Mouse (Mus musculus) right cerebral cortex, adult 2 months (tissue): ENCODE data around the gene Khdc4.

ENCODE experiments used
- DNase-seq, 2 experiments: peaks; one replicate each; pipeline ENCODE4 v3.0.0; 2021 to 2022; ENCODE audit warnings: low spot score in 2 of 2

Gene Khdc4

GRCm38 (mm10) chr3:88684980-88685941, at the start of gene Khdc4:
Khdc4 (plus strand) TSS chr3:88685803.
- peak; percentile 95 to 97 for DNase-seq

DNA sequence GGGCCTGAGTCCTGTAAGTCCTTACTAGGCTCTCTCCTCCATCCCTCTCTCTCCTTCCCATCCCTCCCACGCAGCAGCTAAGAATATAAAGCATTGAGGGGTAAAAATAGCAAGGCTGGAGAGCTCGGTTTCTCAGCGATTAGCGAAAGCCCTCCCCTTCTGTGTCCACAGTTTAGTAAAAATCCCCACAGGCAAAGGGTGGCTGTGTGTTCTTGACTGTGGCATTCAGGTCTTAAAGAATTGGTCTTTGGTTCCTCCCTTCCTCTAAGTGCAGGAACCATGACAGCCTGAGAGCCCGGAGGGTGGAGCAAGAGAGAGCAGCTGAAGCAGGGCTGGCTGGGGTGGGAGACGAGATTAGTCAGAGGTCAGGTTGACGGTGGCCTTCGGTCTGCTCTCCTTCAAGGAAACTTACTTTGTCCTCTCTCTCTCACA, 49.0 kb upstream of the Khdc4 start:
- peak in 1 of 2 experiments; percentile 48 for DNase-seq

DNA sequence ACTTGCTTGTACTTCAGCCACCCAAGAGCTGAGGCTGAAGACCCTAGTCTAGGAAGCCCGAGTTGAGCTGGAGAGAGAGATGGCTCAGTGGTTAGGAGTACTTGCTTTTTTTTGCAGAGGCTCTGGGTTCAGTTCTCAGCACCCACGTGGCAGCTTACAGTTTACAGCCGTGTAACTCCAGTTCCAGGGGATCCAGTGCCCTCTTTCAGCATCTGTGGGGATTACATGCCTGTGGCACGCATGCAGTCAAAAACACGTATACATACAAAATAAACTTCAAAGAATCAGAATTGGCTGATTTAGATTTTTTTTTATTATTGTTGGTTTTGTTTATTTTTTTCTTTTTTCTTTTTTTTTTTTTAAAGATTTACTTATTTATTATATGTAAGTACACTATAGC, 48.5 kb upstream of the Khdc4 start:
- DNase-seq = no peak

DNA sequence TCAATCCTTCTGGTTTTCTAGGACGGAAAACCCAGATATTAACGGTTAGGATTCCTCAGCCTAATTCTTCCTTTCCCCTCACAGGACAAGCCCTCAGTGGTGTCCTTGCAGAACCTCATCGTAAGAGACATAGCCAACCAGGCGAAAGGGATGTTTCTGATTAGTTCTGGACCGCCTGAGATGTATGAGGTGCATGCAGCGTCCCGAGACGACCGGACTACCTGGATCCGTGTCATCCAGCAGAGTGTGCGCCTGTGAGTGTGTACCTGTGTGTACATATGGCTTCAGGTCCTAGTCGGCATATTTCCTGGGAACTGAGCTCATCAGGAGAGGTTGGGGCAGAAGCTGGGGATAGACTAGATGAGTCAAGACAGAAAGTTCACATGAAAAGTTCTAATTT, 46.4 kb upstream of the Khdc4 start:
- DNase-seq = no peak

GRCm38 (mm10) chr3:88640676-88641075, 44.9 kb upstream of the Khdc4 start:
- DNase-seq = peak in 1 of 2 experiments; percentile 62

DNA sequence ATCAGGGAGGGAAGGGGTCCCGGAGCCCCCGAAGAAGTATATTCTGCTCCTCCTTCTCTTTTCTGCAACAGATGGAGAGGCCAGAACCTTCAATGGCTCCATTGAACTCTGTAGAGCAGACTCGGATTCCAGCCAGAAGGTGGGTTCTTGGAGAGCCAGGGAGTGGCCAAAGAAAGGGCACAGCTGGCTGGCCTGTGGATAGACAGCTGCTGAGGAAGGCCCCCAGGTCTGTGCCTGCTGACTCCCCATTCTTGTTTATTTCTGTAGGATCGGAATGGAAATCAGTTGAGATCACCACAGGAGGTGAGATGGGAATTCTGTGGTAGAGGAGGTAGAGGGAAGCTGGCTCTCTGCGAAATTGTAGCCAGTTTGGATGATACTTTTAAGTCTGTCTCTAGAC, 42.5 kb upstream of the Khdc4 start:
- DNase-seq = no peak

DNA sequence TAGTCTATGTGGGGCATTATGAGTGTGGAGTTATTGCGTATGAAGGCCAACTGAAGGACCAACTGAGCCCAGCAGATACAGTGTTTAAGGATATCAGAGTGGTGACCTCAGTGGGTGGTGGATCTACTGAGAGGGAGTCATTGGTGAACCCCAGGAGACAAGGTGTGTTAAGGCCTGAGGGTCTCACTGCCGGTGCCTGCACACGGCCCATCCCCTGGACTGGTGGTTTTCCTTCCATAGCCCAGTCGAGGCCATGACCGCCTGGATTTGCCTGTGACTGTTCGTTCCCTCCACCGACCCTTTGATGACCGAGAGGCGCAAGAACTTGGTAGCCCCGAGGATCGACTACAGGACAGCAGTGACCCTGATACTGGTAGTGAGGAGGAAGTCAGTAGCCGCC, 39.7 kb upstream of the Khdc4 start:
- DNase-seq = no peak

DNA sequence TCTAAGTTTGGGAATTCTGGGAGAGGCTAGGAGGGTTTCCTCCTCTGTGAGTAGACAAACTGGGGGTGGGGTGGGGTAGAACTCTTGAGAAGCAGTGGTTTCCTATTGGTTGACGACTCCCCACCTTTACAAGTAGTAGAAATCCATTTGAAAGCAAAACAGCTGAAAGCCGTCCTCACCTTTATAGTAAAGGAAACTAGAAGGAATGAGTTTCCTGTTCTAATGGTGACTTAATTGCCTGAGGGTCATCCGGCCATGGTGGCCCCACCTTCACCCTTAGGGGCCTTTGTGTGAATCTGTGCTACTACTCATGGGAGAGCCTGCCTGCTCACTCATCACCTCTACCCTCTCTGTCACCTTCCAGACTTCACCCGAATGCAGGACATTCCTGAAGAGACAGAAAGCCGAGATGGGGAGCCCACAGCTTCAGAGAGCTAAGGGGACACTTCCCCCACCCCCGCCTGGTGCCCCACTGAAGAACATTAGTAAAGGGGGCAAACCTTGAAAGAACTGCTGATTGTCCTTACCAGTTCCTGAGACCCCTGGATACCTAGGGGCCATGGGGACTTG, 39.1 kb upstream of the Khdc4 start:
- no peak for DNase-seq

GRCm38 (mm10) chr3:88647076-88647475, 38.5 kb upstream of the Khdc4 start:
- no peak for DNase-seq

DNA sequence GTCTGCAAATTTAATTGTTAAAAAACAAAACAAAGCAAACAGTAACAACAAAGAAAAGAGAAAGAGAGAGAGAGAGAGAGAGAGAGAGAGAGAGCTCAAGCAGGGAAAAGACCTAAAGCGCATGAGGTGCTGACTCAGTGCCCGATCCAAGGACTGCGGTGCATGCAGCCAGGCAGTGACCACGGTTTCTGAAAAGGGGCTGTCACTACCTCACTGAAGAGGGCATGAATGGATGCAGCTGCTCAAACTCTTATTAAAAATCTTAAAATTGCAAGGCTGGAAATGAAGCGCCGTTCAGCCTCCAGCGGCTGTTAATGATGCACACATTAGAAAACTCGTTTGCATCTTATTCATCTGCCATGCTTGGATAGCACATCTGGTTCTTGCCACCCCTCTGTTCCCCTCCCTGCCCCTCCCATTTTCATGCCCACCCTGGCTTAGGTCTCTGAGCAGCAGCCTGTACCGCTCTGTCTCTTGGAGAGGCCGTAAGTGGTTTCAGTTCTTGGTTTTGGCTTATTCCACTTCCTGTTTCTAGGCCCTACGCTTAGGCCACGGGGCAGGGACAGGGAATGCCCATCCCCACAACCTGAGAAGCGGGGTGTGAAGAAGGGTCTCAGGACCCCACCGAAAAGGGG, 37.7 kb upstream of the Khdc4 start:
- no peak for DNase-seq

DNA sequence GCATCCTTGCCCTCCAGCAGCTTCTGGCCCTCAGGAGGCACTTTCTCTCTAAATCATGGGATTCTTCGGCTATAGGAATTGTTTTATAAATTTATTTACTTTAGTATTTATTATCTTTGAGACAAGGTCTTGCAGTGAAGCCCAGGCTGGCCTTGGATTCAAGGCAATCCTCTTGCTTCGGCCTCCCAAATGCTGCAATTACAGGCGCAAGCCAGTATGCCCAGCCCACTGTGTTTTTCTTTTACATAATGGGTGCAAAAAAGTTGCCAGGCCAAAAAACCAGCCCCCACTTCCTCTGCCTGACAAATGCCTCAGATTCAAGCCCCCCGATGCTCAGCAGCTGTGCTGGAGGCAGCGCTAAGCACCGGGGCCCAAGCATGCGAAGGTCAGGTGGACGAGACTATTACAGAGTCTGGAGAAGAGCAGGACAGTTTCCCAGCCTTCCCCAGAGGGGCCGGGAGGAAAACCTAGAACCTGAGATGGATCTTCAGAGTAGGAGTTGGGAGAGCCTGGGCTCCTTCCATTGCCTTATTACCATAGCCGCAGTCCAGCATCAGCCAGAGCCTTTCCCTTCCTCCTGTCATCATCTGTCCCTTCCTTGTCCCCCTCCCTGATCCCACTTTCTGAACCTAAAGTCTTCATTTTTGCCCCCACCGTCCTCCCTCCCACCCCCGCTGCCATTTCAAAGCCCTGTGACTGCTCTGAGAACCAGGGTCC, 37.0 kb upstream of the Khdc4 start:
- DNase-seq = no peak

DNA sequence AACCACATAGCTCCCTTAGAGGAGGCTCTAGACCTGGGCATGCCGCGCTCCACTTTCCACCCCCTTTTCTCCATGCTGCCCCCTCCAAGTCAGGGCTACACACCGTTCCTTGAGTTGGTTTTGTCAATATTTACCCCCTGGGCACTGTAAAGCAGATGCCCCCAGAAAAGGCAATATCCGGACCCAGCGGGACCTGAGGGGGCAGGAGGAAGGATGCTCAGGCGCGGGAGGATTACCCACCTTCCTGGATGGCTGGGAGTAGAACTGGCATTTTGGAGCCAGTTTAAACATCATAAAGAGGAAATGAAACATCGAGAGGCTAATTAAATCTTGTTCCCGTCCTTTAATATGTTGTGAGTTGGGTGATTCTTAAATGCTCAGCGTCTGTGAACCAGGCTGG, 36.4 kb upstream of the Khdc4 start:
- no peak for DNase-seq

DNA sequence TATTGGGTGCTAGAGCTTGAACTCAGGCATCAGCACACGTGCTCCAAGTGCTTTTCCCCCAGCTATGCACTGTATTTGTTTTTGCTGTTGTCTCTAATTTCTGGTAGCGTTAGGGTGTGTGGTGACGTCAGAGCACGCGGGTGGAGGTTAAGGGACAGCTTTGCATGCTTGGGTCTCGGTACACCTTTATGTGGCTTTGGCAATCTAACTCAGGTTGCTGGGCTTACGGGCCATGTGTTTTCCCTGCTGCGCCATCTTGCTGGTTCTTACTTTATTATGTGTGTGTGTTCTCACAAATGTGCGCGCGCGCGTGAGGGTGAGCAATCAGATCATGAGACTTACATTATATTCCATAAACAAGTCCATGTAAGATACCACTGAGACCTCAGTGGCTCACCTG, 35.6 kb upstream of the Khdc4 start:
- DNase-seq = no peak

GRCm38 (mm10) chr3:88650713-88651504, 34.7 kb upstream of the Khdc4 start:
- DNase-seq = no peak

DNA sequence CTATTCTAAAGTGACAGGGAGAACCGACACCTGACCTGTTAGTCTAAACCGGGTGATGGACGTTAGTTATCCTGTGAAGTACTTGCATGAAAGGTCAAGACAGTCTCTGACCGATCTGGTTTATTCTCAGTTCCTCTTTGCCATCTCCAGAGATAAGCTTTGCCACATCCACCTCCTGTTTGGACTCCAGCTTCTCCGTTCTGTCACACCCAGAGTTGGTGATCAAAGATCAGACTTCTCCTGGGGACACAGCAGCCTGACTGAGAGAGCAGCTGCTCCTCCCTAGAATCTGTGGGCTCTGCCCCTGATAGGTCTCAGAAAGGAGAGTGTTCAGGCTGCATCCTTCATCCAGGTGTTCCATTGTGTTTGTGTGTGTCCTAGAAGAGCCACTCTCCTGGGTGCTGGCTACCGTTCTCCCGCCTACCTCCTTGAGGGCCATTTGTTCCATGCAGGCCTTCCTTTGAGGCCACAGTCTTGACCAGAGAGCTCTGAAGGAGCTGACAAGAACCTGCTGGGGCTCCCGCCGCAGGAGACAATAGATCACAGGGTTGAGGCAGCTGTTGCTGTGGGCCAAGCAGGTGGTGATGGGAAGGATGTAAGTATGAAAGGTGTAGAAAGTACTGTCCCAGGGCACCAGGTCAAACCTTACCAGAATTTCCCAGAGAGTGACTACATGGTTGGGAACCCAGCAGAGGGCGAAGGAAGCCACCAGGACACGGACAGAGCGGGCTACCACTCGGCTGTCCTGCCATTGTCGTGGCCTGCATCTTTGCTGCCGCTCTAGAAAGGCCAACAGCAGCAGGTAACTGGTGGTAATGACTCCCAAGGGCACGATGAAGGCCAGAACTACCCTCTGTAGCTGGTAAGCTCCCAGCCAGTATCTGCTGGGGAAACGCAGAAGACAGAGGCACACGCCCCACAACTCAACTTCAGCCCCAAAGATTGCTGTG, 33.7 kb upstream of the Khdc4 start:
- no peak for DNase-seq

DNA sequence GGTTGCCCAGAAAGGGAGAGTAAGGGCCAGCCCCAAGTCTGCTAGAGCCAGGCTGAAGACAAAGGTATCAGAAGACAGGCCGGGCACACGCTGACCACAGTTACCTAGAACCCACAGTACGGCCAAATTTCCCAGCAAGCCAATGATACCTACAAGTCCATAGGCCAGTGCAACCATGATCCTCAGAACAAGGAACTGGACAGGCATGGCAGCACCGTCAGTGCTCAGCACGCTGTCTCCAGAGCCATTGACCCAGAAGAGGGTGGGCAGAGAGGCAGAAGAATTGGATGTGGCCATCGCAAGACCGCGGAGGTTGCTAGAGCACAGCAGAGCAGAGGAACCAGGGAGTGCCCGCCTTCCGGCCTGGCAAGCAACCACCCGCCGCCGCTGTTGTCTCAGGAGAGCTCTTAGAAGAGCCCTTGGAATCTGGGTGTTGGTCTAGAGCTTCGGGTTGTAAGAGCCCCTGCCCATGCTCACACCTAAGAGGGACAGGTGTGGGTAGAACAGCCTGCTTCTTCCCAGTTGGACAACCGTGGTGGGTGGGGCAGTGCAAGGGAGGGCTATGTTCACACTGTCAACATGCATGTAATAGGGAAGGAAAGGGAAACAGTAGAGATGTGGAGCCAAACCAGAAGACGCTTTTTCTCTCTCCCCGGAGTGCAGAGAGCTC, 32.6 kb upstream of the Khdc4 start, which contains the start of gene Rxfp4:
Gene Rxfp4, minus strand, starts transcription at position 297 of the 670 bp plus-strand sequence.
- no peak for DNase-seq

DNA sequence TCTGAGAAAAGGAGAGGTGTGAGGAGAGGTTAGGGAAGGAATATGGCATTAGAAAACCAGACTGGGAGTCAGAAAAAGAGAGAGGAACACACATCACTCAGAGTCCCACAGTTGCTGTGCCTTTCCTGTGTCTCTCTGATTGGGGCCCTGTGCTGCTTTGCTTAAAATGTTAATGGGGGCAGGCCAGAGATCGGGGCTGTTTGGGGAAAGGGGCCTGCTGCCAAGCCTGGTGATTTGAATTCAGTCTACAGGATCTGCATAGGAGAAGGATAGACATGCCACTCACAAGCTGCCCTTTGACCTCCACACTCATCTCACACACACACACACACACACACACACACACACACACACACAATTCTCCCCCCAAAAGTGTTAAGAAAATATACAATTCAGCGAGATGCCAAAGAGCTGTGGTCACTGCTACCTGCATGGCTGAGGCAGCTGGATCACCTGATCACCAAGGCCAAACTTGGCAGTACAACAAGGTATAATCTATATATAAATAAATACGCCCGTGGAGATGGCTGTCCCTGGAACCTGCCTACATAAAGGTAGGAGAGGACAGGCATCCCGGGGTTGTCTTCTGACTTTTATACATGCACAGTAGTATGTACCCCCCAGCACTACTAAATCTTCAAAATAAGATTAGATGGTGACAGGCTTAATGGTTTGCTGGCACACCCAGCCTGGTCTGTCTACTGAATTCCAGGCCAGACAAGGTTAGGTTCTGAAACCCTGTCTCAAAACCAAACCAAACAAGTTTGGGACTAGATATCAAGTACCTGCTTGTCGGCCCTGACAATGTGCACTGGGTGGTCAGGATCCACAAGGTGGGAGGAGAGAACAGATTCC, 31.9 kb upstream of the Khdc4 start:
- DNase-seq = no peak

DNA sequence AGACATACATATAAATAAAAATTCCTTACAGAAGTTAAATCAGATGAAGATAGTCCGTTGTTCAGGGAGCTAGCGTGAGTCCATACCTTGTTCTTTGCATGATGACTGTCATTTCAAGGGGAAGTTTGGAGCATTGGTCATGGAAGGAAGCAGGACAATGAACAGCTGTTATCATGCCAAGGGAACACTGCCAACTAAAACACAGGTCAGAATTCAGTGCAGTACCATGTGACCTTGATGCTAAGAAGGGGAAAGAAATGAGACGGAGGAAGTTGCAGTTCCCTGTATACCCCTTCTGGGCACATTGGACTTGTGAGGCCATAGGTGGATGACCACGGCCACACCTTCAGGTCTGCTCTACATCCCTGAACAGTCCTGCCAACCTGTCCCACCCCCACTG, 31.0 kb upstream of the Khdc4 start:
- DNase-seq = no peak
